Mouse (Mus musculus) layer of hippocampus, adult 9-11 months (tissue): ENCODE measurements around the gene Fam151b.
A peak's percentile ranks its signal among the peaks of the same experiment; 100 is the strongest.

Experiments used
- DNase-seq: peaks from one replicate; pipeline ENCODE4 v3.0.0; 2022

Gene Fam151b

DNA sequence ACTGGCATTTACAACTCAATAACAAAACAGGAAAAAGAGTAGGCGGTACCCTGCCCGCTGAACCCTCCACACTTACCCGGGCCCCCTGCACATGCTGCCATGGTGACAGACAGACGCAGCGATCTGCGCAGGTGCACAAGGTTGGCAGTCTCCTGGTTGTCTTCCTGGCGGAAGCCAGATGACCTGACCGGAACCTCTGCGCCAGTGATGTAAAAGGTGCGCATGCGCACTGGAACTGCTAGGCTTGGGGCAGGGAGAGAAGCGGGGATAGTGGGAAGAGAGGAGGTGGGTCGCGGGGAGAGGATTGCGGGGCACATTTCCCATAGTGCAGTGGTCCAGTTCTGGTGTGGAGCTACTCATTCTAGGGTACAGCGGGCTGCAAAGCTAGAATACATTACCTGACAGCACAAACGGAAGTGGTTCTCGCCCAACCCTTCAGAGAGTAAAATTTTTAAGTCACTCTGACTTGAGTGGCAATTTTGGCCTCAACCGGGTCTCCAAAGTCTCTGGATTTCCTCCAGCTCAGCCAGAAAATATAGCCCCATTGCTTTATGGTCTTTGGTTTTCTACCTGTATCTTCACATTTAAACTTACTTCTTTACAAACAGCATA lies at the start of gene Fam151b:
TSS of gene Fam151b (minus strand) at position 164 of the 612 bp plus-strand sequence.
- DNase-seq: peak; percentile 94

DNA sequence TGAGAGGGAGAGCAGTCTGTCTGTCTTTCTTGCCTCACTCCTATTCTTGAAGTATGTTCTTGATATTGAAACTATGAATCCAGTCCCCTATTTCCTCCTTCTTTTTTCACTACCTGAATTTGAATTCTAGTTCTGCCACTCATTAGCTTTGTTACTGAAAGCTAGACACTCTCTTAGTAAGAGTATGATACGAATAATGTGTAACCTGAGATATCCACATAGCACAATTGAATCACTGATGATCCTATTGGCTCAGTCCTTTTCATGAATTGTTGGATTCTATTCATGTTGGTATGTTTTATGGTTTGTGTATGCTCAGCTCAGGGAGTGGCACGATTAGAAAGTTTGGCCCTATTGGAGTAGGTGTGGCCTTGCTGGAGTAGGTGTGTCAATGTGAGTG lies 48.4 kb upstream of the Fam151b start:
- DNase-seq: no peak

DNA sequence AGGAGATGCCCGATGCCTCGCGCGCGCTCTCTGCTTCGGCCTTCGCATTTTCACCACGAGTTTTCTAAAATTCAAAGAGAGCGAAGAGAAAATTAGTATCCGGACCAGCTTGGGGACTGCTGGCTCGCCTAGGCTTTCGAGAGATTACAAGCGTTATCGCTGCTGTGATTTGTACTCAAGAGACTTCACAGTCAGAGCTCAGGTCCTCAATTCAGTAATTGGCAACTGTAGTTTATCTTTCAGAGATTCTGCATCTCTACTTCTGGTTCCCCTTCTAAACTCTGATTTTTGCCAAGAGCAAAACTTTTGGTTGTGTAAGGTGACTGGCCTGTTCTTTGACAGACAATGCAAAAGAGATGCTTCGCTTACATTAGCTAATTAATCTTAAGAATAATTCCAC lies 47.4 kb upstream of the Fam151b start:
- no peak for DNase-seq

DNA sequence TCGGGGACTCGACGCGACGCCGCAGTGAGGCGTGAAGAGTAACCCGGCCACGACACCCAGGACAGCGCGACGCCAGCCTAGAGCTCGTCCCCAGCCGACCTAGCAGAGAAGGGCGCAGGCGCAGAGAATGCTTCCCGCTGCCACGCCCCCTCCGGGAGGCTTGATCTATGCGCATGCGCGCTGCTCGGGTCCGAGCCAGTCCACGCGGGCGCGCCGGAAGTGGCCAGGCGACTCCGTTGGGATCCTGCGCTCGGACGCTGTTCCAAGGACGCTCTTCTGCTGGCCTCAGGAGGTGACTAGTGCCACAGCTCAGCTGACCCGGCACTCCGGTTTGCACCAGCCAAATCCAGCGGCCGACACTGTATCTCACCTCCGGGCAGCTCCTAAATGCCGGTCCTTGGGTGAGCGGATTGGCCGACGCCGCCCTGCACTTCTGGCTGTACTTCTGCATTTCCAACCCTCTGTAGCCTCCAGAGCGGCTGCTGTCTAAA lies 47.0 kb upstream of the Fam151b start, which contains the start of gene Zfyve16:
TSS of gene Zfyve16 (minus strand) at position 148 of the 491 bp plus-strand sequence.
- peak; percentile 93 for DNase-seq

DNA sequence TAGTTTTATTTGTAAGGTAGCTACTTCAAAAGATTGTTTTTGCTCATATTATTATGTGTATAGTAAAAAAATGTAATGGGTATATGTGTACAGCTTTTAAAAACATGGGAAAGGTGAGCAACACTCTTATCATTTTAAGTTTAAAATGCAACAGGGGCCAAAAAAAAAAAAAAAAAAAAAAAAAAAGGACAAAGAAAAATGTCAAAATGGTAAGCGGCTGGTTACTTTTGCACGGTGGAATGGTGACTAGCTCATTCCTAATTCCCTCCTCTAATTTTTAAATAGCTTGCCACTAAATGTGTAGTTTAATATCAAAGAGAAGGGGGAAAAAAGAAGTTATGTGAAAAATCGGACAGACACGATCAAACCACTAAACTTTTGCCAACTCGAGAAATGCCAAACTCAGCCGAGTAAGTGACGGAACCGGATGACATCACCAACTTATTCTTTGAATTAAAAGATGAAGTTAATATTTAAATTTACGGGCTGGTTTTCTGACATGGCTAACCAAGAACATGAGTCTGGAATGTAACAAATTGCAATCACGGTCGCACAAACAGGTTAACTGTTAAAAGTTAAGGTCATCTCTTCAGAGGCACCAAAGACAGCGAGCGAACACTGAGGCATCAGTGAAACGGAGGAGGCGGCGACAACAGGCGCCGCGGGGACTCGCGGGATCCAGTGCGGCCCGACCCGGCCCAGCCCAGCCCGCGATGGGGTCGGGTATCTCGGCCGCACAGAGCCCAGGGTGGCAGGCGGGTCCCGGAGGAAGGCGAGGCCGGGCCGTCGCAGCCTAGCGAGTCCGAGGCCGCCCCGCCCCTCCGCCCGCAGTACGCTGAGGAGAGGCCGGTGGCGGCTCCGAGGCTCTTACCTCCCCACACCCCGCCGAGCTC lies 46.3 kb upstream of the Fam151b start:
- no peak for DNase-seq

DNA sequence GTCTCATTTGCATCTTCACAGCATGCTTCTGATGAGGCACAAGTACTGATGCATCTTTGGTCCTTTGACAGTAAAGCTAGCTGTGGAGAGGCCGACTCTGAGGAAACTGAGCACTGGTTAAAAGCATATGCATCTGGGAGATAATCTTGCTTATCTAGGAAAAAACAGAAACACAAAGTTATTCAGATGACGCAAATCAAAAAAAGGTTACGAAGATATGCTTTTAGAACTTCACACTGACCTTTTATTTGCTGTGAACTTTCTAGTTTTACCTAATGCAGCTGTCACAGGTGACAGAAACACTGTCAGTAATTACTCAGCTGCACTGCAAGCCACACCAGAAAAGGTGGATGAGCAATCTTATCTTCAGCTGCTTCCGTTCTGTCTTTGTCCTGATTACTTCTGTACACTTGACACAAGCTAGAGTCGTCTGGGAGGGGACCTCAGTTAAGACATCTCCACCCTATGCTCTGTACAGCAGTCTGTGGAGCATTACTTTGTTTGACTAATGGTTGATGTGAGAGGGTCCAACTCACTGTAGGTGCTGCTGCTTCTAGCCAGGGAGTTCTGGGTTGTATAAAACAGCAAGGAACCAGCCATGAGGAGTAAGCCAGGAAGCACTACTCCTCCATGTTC lies 39.5 kb upstream of the Fam151b start:
- DNase-seq: no peak

DNA sequence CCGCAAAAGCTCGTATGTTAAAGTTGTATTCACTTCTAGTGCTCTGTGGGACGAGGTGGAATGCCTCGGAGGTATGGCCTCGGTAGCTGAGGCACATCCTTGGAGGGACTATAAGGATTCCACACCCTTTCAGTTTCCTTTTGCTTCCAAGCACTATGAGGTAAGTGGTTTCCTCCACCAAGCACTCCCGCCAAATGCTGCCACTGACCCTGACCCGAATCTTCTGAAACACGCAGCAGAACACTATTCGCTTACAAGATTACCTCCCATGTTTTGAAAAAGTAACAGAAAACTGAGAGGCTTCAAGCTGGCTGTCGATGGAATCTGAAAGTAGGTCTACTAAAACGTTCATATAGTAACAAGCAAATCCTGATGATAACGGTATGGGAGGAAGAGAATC lies 21.1 kb upstream of the Fam151b start:
- no peak for DNase-seq

DNA sequence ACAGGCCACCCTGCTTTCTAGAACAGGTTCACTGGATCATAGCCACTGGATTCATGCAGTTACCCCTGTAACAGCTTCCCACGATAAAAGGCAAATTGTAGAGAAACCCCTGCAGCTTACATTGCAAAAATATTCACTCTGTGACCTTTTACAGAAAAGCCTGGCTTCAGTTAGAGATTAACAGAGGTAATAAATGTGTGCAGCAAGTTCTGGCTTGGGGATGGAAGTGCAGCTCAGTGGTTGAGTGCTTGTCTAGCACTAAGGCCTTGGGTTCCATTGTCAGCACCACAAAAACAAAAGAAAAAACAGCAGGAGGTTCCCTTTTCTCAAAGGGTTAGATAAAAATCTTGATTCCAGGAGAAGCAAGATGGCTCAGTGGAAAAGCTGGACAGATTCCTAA lies 8.1 kb upstream of the Fam151b start:
- no peak for DNase-seq

DNA sequence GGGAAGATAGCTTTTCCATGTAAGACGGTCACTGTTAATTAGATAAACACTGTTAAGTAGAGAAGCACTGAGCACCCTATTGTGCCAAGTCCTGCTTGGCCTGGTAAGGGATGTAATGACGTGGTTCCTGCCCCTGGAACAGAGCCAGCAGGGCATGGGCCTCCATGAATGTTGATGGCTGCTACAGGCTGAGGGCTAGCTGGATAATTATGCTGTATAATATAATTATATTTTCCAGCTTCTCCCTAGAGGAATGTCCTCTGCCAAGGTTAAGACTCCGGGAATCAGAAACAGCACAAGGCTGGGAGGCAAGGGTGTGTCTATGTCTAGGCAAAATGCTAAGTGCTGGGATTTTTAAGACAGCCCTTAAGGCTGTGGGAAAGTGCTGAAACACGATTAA lies 7.0 kb upstream of the Fam151b start:
- no peak for DNase-seq

DNA sequence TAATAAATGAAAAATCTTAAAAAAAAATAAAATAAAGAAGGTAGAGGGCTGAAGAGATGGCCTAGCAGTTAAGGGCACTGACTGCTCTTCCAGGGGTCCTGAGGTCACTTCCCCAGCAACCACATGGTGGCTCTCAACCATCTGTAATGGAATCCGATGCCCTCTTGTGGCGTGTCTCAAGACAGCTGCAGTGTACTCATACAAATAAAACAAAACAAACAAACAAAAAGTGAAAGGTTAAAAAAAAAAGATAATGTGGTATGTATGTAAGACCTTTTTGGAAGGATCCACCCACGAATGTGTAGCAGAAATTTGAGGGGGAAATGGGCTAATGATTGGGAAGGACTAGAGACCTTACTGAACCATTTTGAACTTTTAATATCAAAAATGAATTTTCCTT lies 467 bp downstream of the Fam151b start:
- peak; percentile 44 for DNase-seq

DNA sequence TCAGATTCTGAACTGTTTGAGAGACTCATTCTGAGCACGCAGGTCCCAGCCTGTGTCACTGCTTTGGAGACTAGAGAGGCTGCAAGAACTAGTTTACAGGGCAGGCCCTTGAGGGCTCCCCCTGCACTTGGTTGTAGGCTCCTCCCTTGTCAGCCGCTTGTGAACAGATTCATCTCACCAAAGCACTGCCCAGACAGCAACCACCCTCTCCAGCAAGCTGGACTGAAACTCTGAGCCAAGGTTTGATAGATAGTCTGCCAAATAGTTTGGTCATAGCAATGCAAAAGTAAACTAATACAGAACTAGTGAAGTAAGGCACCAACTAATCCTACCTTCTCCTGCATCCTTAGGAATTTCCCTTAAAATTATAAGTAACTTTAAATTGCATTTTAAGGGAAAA lies 13.7 kb downstream of the Fam151b start:
- no peak for DNase-seq

DNA sequence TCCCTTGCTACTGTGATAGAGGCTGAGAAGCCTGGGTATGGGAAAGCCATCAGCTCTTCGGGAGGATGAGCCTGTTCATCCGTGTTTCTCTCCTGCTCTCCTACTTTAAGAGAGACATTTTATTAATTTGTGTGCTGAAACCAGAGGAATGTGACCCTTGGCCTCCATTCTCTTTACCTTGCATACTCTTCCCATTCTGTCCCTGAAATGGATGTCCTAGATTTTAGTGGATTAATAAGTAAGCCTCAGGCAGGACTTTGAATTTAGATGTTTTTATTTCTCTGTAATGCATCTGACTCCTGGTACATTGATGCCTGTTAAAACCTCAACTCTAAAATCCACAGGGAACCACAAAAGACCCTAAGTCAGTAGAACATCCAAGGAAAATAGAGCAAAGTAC lies 14.4 kb downstream of the Fam151b start:
- DNase-seq: no peak

DNA sequence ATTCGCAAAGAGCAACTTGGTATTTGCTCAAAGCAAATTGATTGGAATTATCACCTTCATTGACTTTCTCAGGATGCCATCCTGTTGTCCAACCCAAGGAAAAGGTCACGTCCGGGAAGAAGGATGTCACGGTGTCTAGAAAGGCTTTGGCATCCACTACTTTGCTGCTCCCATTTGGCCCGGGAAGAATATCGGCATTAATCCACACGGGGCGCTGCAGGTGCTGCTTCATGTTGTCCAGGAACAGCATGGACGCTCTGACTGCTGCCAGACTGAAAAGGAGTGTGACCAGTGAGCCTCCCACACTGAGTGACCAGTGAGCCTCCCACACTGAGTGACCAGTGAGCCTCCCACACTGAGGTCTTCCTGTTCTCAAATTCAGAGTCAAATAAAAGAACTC lies 15.9 kb downstream of the Fam151b start:
- DNase-seq: no peak

DNA sequence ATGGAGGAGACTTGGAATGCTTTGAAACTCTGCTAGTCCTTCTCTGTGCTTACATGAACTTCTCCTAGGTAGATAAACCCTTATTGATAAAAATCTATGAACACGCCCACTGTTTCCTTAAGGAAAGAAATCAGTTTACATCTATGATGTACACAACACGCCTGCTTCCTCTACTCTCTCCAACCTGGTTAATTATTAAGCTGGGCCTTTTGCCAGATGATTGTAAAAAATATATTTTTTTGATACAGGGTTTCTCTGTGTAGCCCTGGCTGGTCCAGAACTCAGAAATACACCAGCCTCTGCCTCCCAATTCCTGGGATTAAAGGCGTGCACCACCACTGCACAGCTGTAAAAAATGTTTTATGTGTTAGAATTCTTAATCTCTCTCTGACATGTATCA lies 19.1 kb downstream of the Fam151b start:
- no peak for DNase-seq

DNA sequence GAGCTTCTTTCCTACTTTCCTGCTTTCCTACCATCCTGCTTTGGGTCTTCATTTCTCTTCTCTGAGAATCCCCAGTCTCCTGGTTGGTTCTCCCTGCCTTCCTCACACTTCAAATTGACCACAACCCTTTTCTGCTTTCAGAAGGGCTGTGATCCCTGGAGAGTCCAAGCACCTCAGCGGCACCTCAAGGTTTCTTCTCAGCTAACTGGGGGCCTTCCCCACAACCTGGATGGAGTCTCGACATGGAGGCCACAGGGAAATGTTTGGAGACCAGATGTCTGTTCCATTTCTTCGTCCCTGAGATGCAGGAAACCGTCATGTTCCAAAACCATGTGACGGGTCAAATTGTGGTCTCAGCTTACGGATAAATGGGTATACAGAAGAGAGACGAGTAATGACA lies 36.9 kb downstream of the Fam151b start:
- DNase-seq: no peak

DNA sequence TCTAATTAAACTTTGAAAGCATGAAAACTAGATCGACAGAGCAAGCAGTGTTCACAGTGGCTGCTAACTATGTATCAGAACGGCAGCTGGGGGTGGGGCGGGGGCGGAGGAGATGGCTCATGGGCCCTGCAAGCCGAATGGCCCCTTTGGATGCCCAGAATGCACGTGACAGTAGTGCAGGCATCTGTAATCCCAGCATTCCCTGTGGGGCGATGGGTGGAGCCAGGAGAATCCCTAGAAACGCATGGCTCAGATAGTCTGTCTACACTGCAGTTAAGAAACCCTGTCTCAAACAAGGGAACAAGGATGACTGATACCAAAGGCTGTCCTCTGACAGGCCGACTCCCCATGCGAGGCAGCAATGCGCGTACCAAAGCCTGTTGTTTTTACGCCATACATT lies 43.5 kb downstream of the Fam151b start:
- no peak for DNase-seq

DNA sequence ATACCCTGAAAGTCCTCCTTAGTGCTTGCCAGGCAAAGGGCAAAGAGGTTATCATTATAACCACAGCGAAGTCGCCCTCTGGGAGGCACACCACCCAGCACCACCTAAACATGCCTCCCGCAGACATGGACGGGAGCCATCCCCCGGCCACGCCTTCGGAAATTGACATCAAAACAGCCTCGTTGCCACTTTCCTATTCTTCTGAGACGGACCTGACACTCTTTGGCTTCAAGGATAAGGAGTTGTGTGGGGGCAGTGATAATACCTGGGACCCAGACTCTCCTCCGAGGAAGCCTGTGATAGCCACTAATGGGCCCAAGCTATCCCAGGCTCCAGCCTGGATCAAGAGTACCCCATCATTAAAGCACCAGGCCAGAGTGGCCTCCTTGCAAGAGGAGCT lies 45.2 kb downstream of the Fam151b start:
- no peak for DNase-seq

DNA sequence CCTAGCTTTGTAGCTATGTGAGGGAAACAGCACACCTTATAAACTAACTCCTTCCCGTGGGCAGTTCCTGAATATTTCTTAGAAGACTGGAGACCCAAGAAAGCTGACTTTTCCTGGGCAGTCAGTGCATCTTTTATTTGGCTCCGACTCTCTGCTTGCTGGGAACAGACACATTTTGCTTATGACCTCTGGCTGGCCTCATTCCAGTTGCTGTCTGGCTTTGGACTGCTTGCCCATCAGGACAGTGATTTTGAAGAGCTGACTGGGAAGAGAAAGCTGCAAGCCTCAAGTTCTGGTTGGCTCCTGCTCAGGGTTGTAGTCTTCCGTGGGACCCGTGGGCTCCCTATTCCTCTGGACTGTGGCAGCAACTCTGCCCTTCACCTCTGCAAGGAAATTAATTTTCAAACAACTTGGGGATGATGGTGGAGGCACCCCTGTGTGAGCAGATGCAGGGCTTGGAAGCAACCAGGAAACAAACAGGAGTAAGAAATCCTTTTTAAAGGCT lies 56.4 kb downstream of the Fam151b start:
- no peak for DNase-seq

DNA sequence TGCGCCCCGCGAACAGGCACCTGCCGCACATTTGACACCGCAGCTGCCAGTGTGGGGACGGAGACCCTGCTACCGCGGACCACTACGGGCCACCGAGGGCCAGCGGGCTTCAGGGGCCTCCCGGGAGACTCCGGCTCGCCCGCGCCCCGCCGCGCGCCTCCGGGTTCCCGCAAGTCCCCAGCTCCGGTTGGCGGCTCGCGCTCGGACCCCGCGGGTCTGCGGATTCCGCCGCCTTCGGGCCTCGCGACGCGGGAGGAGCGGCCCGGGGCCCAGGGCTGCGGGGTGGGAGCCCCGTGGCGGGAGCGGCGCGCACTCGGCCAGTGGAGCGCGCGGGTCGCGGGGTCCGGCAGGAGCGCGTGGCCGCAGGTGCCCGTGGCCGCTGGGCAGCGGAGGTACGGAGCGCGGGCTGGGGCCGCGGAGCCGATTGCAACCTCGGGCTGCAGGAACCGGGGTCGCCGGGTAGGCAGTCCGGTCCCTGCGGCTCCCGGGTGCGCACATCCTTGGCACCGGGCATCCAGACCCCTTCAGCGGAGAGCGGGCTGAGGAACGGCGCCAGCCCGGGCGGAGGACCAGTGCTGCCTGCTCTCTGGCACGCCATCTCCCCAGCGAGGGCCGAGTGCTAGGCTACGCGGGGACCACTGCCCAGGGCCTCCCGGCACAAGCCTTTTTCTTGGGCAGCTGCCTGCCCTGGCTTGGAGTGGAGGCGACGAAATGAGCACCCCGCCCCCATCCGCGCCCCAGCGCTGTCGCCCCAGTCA lies 57.3 kb downstream of the Fam151b start:
- DNase-seq: no peak

DNA sequence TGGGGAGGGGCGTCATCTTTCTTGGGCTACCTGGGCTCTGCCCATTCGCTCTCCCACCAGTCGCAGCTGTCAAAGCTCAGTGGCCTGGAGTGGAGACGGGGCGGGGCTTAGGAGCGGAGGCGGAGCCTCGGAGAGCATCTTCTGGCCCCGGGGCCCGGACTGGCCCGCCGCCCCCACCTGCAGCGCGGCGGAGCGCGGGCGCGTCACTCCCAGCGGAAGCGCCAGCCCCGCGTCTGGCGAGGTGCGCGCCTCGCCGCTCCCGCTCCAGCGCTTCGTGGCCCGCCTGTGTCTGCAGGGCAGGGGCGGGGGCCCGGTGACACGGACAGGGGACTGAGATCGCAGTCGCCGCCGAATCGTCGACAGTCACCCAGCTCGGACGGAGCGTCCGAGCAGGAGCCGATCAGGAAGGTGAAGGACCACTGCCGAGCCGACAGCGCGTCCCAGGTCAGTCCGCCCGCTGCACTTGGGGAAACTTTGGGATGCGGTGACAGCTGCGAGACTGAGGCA lies 58.0 kb downstream of the Fam151b start, which contains the start of gene Ankrd34b:
TSS of gene Ankrd34b (plus strand) at position 139 of the 507 bp plus-strand sequence.
- peak; percentile 31 for DNase-seq

DNA sequence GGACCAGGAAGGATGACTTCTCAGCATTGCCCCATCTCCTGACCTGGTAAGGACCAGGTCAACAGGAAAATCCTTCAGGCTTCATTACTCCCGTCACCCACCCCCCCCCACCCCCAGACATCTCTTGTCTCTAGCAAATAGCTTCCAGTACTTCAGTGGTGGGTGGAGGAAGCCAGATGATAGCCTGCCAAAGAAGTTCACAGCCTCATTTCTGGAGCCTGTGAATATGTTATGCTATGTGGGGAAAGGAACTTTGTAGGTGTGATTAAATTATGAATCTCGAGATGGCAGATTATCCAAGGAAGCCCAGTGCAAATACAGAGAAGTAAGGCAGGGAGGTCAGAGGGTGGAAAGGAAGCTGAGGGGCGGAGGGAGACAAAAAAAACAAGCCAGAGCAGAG lies 60.1 kb downstream of the Fam151b start:
- DNase-seq: no peak

DNA sequence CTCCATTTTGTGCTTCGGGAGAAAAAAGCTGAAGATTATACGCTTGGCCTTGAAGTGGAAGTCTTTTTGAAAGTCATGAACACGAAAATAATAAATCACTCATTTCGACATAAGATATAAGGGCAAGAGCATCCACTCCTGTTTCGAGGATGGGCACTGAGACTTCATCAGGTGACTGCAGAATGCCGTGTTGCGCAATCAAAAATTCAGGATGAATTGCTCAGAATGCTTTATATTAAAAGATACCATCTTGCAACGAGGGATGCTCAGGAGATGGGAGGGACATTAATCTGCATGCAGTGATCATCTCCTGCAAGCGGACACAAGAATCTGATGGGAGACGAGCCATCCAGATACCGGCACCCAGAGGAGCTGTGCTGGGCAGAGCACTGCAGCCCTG lies 64.2 kb downstream of the Fam151b start:
- DNase-seq: no peak

DNA sequence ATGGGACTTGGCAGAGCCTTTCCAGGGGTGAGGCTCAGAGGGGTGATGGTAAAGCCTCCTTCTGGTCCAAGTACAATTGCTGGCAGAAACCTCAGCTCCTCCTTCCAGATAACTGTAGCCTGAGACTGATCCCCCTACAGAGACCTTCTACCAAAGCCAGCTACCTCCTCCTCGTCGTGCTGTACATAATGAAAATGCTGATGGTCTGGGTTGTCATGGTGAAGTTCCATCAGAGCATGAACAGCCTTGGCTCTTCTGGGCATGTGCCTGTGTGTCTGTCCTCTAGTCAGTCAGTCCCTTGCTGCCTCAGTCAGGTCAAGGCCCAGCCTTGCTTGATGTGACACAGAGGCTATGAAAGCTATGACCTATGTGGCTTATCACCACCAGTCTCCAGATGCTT lies 73.3 kb downstream of the Fam151b start:
- no peak for DNase-seq
